Mouse (Mus musculus) adrenal gland, postnatal 36 days (tissue): Measurements from ENCODE around the gene Scly. TPM values are rescaled to one million over a fixed set of nuclear protein-coding genes. Genes with fewer than 3 reads are reported as not detected.
A peak's percentile ranks its signal among the peaks of the same experiment; 100 is the strongest.

Experiments
- DNase-seq, 2 experiments: peaks; one replicate each; pipeline ENCODE4 v3.0.0; 2021; ENCODE audit warnings: mixed read lengths in 1 of 2
- total RNA-seq, 2 experiments: library from RNA; stranded (reverse); gene quantifications; 2 replicates each; pipeline ENCODE4 v1.2.3; 2021

Gene Scly
- total RNA-seq, 2 experiments from 2014 or later = 21.2 to 23.6 TPM

- peak in 1 of 2 experiments; percentile 40 for DNase-seq
Observed at GRCm38 (mm10) chr1:91299707-91300426, 1.7 kb downstream of the Scly start.

DNA sequence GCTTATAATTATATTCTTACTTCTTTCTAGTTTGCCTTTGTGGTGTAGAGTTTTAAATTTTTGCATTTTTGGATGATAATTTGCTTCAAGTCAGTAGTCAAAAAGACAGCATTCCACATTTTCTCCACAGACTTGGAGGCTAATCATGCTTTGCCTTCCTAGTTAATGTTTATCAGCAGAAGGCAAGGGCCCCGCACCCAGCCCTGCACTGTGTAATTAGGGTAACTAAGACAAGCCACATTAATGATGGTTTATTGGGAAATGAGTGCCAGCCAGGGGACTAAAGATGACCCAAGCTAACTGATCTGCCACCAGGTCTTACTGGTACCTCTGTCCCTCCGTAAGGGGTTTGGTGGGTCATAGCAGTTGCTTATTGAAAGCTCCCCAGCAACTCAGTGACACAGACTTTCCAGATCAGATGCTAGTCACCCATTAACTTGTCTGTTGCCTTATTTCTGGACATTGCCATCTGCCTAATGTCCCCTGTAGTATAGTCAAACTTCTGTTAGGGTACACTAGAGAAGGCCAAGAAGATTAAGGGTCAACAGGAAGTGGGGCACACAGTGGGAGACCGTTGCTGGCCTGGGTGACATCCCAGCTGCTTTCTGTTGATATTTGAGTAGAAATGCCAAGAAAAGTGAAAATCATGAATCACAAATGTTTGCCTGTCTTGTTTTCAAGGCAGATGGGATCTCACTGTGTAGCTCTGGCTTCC, 3.2 kb downstream of the Scly start:
- DNase-seq = no peak

DNA sequence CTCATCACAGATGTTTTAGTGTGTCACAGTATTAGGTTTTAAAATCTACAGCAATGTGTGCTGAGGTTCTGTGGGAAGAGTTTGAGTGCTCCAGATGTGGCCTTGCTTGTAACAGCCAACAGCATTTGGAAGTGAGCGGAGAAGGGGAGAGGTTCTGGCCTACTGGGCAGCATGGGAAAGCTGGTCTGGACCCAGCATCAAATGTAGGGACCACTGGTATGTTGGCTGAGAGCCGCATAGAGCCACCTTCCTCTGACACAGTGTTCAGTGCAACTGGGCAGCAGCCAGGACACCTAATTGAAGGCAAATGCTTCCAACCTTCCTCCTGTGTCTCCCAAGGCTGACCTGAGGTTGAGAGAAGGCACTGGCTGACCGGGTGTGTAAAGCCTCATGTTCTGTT, 3.9 kb downstream of the Scly start:
- no peak for DNase-seq

DNA sequence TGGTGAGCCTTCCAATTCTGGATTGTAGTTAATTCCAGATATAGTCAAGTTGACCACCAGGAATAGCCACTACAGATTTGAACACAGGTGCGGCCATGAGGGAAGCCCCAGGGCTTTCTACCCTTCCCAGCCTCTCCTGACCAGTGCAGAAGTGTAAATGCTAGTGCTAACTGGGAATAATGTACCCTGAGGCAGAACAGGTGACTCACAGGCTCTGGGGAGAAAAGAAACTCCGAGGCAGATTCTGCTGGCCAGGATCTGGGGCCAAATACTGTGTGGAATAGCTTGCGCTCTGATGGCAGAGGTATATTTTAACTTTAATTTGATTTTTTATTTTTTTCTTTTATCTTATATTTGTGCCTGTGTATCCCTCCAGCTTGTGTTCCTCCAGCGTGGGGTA, 6.5 kb downstream of the Scly start:
- no peak for DNase-seq

GRCm38 (mm10) chr1:91309366-91310085, 11.4 kb downstream of the Scly start:
- no peak for DNase-seq

DNA sequence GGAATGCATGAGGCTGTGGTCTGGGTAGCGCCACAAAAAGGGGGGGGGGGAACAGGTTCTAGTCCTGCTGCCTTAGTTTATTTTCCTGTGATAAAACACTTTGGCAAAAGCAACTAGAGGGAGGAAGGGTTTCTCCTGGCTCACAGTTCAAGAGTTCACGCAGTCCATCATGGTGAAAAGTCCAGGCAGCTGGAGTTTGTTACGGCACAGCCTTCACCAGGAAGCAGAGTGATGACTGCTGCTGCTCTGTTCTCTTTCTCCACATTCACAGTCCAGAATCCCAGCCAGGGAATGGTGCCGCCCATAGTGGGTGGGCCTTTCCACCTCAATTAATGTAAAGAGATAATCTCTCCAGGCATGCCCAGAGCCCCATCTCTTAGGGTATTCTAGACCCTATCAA, 14.1 kb downstream of the Scly start:
- no peak for DNase-seq

- DNase-seq = no peak
Observed at GRCm38 (mm10) chr1:91313251-91313650, 15.1 kb downstream of the Scly start.

DNA sequence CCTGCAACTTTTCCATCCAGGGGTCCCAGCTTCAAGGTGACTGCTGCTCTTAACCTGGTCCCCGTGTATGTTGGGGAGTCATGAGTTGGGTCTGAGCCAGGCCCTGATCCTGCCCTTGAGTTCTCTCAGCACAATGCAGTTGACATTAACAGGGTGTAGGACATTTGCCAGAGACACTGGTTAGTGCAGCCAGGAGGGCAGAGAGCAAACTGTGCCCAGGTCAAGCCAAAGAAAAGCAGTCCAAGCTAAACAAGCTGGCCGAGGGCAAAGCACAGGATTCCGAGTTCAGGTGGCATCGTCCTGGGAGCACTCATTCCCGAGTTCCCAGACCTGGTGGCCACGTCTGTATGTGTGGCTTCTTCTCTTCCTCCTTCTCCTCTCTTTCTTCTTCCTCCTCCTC, 19.5 kb downstream of the Scly start:
- no peak for DNase-seq

GRCm38 (mm10) chr1:91321760-91322438, 23.8 kb downstream of the Scly start, which contains the start of gene Espnl:
TSS of gene Espnl (plus strand) at chr1:91322075.
- DNase-seq = no peak

DNA sequence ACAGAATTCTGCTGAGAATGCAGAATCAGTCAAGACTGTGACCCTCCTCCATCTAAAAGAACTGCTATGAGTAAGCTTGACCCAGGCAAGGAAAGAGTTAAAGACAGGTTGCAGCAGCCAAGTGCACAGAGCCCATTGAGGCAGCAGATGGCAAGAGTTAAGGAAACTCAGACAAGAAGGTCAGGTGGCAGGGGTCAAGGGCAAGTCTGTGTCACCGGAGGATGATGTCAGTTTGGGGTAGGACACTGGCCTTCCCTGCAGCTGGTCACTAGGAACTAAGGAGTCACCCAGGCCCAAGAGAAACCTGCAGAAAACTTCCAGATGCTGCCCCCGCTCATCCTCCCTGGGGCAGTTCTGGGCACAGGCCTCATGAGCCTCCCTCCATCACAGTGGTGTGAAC, 26.5 kb downstream of the Scly start:
- peak; percentile 19 to 25 for DNase-seq

GRCm38 (mm10) chr1:91325488-91326042, 27.4 kb downstream of the Scly start:
- DNase-seq = no peak

DNA sequence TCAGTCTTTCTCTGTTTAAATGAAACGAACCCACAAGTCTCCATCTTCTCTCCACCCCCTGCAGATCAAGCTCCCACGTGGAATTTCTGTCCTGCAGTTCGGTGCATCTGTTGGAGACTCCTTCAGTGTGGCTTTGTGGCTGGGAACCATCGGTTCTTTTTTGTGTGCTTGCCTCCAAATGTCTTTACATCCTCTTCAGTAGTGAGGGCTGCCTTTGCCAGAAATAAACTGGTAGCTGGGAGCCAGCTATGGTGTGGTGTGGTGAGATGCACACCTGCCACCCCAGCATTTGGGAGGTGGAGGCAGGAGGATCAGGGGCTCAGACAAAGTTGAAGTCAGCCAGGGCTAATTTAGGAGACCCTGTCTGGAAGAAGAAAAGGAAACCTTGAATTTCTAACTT, 34.0 kb downstream of the Scly start:
- DNase-seq = no peak

GRCm38 (mm10) chr1:91333582-91333981, 35.4 kb downstream of the Scly start:
- no peak for DNase-seq

- DNase-seq = no peak
Observed at GRCm38 (mm10) chr1:91337355-91337754, 39.2 kb downstream of the Scly start.

DNA sequence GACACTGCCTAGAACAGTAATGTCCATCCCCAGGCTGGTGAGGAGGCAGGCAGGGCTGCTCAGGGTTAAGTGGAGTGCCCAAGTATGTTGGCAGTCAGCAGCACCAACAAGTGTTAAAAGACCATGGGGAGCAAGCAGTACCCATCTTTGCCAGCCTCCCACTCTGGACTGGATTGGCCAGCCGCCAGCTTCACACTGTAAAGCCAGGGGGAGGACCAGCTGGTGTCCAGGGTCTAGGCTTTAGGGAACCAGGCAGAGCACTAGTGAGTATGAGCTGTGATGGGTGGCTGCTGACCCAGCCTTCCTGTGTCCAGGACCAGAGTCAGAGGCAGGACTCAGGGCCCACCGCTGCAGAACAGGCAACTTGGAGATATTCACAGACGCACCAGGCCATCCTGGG, 45.9 kb downstream of the Scly start:
- no peak for DNase-seq

DNA sequence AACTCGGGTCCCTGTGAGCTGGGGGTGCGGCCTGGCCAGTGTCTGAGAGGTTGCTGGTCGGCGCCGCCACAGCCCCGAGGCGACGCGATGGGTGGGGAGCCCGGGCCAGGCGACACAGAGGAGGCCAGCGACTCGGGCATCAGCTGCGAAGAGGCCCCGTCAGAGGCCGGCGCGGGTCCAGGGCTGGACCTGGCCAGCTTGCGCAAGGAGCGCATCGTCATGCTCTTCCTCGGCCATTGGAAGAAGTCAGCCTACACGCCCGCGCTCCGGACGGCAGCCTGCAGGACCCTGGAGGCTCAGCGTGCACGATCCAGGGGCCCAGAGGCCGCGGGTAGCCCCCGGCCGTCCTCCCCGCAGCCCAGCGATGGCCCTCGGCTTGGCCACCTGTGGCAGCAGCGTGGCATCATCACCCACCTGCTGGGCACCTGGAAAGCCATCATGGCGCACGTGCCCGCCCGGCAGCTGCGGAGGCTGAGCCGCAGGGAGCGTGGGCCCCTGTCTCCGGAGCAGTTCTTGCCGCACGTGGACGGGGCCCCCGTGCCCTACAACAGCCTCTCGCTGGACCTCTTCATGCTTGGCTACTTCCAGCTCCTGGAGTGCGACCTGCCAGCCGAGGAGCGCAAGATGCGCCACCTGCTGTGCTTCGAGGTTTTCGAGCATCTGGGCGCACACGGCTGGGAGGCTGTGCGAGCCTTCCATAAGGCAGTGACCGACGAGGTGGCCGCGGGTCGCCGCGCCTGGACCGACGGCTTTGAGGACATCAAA, 47.0 kb downstream of the Scly start:
- DNase-seq = peak; percentile 32 to 39

GRCm38 (mm10) chr1:91346892-91347291, 48.8 kb downstream of the Scly start:
- DNase-seq = peak; percentile 69 to 81

DNA sequence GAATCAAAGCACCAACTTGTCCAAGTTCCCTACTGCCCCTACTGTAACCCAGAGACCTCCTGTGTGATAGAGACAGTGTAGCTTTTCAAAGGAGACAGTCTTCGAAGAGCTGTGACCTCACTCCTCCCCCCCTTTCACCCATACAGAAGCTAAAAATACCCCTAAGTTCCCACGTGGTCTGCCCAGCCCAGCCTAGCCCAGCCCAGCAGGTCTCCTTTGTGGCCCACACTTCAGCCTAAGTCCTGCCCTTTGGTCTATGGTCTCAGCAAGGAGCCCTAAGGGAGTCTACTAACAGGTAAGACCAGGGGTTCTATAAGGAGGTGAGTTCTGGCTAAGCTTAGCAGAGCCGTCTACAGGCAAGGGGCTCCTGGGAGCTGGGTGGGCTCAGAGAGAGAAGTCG, 52.7 kb downstream of the Scly start, which contains the start of gene Klhl30:
Gene Klhl30, plus strand, starts transcription at position 176 of the 400 bp plus-strand sequence.
- no peak for DNase-seq

DNA sequence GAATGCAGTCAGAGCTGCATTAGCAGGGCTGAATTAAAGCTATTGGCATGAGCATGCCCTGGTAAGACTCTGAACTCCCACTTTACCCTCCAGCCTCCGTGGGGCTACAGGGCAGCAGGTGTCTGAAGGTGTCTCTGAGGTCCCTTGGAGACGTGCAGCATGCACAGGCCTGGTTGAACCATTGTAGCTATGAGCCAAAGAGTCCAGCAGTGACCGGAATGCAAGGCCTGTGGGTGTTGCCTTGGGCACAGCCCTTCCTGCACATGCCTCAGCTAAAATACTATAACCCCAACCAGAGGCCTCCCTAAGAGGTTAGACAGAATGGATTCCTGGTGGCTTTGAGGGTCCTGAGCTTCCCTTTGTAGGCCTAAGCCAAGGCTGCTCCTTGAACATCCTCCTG, 53.1 kb downstream of the Scly start:
- DNase-seq = no peak

DNA sequence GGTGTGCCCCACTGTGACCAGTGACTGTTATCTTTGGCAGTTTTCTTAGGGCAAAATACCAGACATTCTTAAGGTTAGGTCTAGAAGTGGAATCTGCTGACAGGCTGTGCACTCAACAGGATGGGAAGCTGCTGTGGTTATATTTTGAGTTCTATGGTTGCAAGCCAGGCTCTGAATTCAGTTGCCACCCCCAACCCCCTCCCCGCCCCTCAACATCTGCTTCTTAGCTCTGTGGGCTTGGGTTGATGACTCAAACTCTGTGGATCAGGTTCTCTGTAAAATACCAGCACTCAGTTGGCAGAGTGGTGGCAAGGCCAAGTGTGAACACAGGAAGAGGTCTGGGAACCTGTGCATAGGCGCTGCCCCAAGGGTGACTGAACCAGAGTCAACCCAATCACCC, 54.1 kb downstream of the Scly start:
- DNase-seq = no peak

- DNase-seq = peak; percentile 32 to 65
Observed at GRCm38 (mm10) chr1:91356105-91356504, 58.0 kb downstream of the Scly start.
